24 mouse cellular contexts compared by ENCODE assay signal in the genomic region with DNA sequence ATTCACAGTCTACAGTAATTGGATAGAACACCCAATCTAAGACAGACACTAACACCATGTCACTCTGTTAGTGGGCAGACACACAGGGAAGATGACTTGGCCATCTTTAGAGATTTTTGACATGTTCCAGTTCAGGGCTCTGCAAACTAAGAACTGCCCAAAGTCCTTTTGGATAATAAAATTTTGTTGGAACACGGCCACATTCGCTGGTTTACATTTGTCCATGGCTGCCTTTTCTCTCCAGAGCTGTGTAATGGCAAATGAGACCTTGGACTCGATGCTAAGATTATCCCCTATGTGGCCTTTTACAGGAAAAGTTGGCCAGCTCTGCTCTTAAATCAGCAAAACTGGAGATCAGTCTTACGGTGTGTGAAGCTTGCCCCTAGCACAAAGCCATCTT.
DNase-seq lines count a peak whose midpoint lies in the region; ATAC-seq and TF ChIP-seq lines count a peak whose summit lies in the region.
"Had no signal": no experiment of that assay in that cellular context is flagged by ENCODE, and none has a peak within 500 bp of the region (broad histone marks: within the 10 kb centered on the region; RNA-seq: fewer than 3 reads in every experiment).

No protein-coding gene starts in this region.

- no peak overlapping the region for H3K4me3 ChIP-seq in embryonic facial prominence, embryonic 14.5 days (ENCODE audit: low read depth, low read length)
- H3K4me3 ChIP-seq in embryonic facial prominence, embryonic 10.5 days: no peak overlapping the region
- no peak overlapping the region for H3K4me3 ChIP-seq in limb, embryonic 14.5 days (replicated peaks; ENCODE audit: low read length)
- H3K4me3 ChIP-seq in limb, embryonic 10.5 days: no peak overlapping the region
- no peak overlapping the region for H3K4me3 ChIP-seq in midbrain, embryonic 11.5 days (ENCODE audit: low read depth, low read length)
- H3K4me3 ChIP-seq in midbrain, embryonic 16.5 days (ENCODE audit: low read depth, low read length): no peak overlapping the region
- H3K4me3 ChIP-seq: embryonic facial prominence, embryonic 15.5 days; gastrocnemius, adult 2 months; hindbrain, embryonic 12.5 days had no signal

- H3K9ac ChIP-seq in embryonic facial prominence, embryonic 14.5 days (ENCODE audit: low read depth, low read length): no peak overlapping the region
- no peak overlapping the region for H3K9ac ChIP-seq in limb, embryonic 14.5 days (ENCODE audit: low read depth, low read length, severe bottlenecking)
- no peak overlapping the region for H3K9ac ChIP-seq in midbrain, embryonic 11.5 days (ENCODE audit: low read length)
- no peak overlapping the region for H3K9ac ChIP-seq in midbrain, embryonic 16.5 days (ENCODE audit: low read depth, low read length)
- H3K9ac ChIP-seq: embryonic facial prominence, embryonic 15.5 days; forebrain, postnatal 0 days; hindbrain, embryonic 12.5 days had no signal

- no peak overlapping the region for H3K4me2 ChIP-seq in embryonic facial prominence, embryonic 14.5 days (ENCODE audit: low read depth, low read length)
- H3K4me2 ChIP-seq in limb, embryonic 14.5 days (replicated peaks; ENCODE audit: low read depth, low read length, severe bottlenecking): no peak overlapping the region
- no peak overlapping the region for H3K4me2 ChIP-seq in midbrain, embryonic 11.5 days
- no peak overlapping the region for H3K4me2 ChIP-seq in midbrain, embryonic 16.5 days (ENCODE audit: low read length)
- H3K4me2 ChIP-seq: embryonic facial prominence, embryonic 15.5 days; heart, embryonic 11.5 days; hindbrain, embryonic 12.5 days had no signal

- no peak for TF ChIP-seq POLR2A in limb, embryonic 14.5 days (IDR thresholded peaks at IDR 0.05; ENCODE audit: borderline replicate concordance, extremely low read depth, insufficient read depth, insufficient read length)

- no peak overlapping the region for H3K27ac ChIP-seq in embryonic facial prominence, embryonic 14.5 days (replicated peaks; ENCODE audit: low read depth, low read length)
- H3K27ac ChIP-seq in embryonic facial prominence, embryonic 10.5 days (replicated peaks): no peak overlapping the region
- H3K27ac ChIP-seq in limb, embryonic 14.5 days (replicated peaks; ENCODE audit: low read depth, low read length): no peak overlapping the region
- no peak overlapping the region for H3K27ac ChIP-seq in limb, embryonic 10.5 days
- H3K27ac ChIP-seq in midbrain, embryonic 11.5 days (ENCODE audit: low read depth, low read length): no peak overlapping the region
- no peak overlapping the region for H3K27ac ChIP-seq in midbrain, embryonic 16.5 days (ENCODE audit: low read length)
- H3K27ac ChIP-seq: embryonic facial prominence, embryonic 15.5 days; gastrocnemius, adult 2 months; hindbrain, embryonic 12.5 days had no signal

- 80% methylated on average over 4 of the region's 4 CpGs for WGBS in embryonic facial prominence, embryonic 14.5 days
- 92% methylated on average over 4 of the region's 4 CpGs for WGBS in embryonic facial prominence, embryonic 10.5 days
- 56% methylated on average over 4 of the region's 4 CpGs for whole genome bisulfite sequencing in limb, embryonic 14.5 days
- WGBS in limb, embryonic 10.5 days: 97% methylated on average over 4 of the region's 4 CpGs
- WGBS in midbrain, embryonic 11.5 days: 91% methylated on average over 4 of the region's 4 CpGs
- 94% methylated on average over 4 of the region's 4 CpGs for WGBS in midbrain, embryonic 16.5 days

- H3K4me1 ChIP-seq in embryonic facial prominence, embryonic 14.5 days (ENCODE audit: control insufficient read depth, insufficient read depth, low read length): peaks cover 7% of the 10 kb centered on the region; the same call in 1 of the 2 replicates
- H3K4me1 ChIP-seq in embryonic facial prominence, embryonic 10.5 days: peaks cover 16% of the 10 kb centered on the region; the same call in 1 of the 2 replicates
- peaks cover 12% of the 10 kb centered on the region; the same call in 1 of the 2 replicates for H3K4me1 ChIP-seq in limb, embryonic 14.5 days (ENCODE audit: control insufficient read depth, insufficient read depth, low read length)
- peaks cover 25% of the 10 kb centered on the region for H3K4me1 ChIP-seq in limb, embryonic 10.5 days
- no peaks in the 10 kb centered on the region for H3K4me1 ChIP-seq in midbrain, embryonic 11.5 days (ENCODE audit: control insufficient read depth, insufficient read depth, low read length)
- no peaks in the 10 kb centered on the region for H3K4me1 ChIP-seq in midbrain, embryonic 16.5 days (ENCODE audit: control insufficient read depth, insufficient read depth, low read length)
- H3K4me1 ChIP-seq: hindbrain, embryonic 12.5 days had no signal

- no peaks in the 10 kb centered on the region for H3K9me3 ChIP-seq in embryonic facial prominence, embryonic 14.5 days (ENCODE audit: control insufficient read depth, low read length)
- H3K9me3 ChIP-seq in embryonic facial prominence, embryonic 10.5 days: no peaks in the 10 kb centered on the region
- no peaks in the 10 kb centered on the region for H3K9me3 ChIP-seq in limb, embryonic 14.5 days (ENCODE audit: control insufficient read depth, low read length)
- no peaks in the 10 kb centered on the region for H3K9me3 ChIP-seq in limb, embryonic 10.5 days (replicated peaks)
- H3K9me3 ChIP-seq in midbrain, embryonic 11.5 days (ENCODE audit: control insufficient read depth, low read length): no peaks in the 10 kb centered on the region
- no peaks in the 10 kb centered on the region for H3K9me3 ChIP-seq in midbrain, embryonic 16.5 days (replicated peaks; ENCODE audit: control insufficient read depth, low read length, poor library complexity, severe bottlenecking)
- H3K9me3 ChIP-seq: embryonic facial prominence, embryonic 15.5 days; hindbrain, embryonic 12.5 days had no signal

- no peak for ATAC-seq in embryonic facial prominence, embryonic 14.5 days (ENCODE audit: low read depth)
- no peak; the same call in 1 of the 2 replicates for ATAC-seq in limb, embryonic 14.5 days (ENCODE audit: low FRiP score, low read depth)
- ATAC-seq in midbrain, embryonic 11.5 days (ENCODE audit: low FRiP score): no peak
- no peak for ATAC-seq in midbrain, embryonic 16.5 days
- ATAC-seq: activated CD4-positive, CD25-positive, alpha-beta regulatory T cell, adult 4 months; forebrain, embryonic 14.5 days; forebrain, postnatal 0 days had no signal

- H3K27me3 ChIP-seq in embryonic facial prominence, embryonic 14.5 days (replicated peaks; ENCODE audit: control insufficient read depth, insufficient read depth, low read length): no peaks in the 10 kb centered on the region
- H3K27me3 ChIP-seq in embryonic facial prominence, embryonic 10.5 days (replicated peaks; ENCODE audit: low read depth, poor library complexity, severe bottlenecking): no peaks in the 10 kb centered on the region
- no peaks in the 10 kb centered on the region for H3K27me3 ChIP-seq in limb, embryonic 14.5 days (ENCODE audit: control insufficient read depth, insufficient read depth, low read length)
- H3K27me3 ChIP-seq in limb, embryonic 10.5 days (ENCODE audit: low read depth, poor library complexity, severe bottlenecking): no peaks in the 10 kb centered on the region
- no peaks in the 10 kb centered on the region for H3K27me3 ChIP-seq in midbrain, embryonic 11.5 days (ENCODE audit: control insufficient read depth, insufficient read depth, low read length)
- H3K27me3 ChIP-seq in midbrain, embryonic 16.5 days (ENCODE audit: control insufficient read depth, insufficient read depth, low read depth, low read length): no peaks in the 10 kb centered on the region
- H3K27me3 ChIP-seq: embryonic facial prominence, embryonic 15.5 days; hindbrain, embryonic 12.5 days had no signal

- DNase-seq in embryonic facial prominence, embryonic 14.5 days (ENCODE audit: low spot score): peak; percentile 41
- DNase-seq in embryonic facial prominence, embryonic 10.5 days (ENCODE audit: low spot score): no peak
- peak; percentile 77 for DNase-seq in kidney, adult 9 months
- no peak for DNase-seq in kidney, postnatal 10 days
- peak; percentile 60 for DNase-seq in limb, embryonic 14.5 days (ENCODE audit: low spot score)
- no peak for DNase-seq in limb, embryonic 10.5 days (ENCODE audit: low spot score)
- peak; percentile 28 for DNase-seq in midbrain, embryonic 11.5 days (ENCODE audit: low spot score, missing footprints)
- DNase-seq: adrenal gland, adult 8-10 months; adrenal gland, postnatal 25 days; cerebellum, adult 11-12 months; cerebellum, adult 8-10 months; cerebellum, postnatal 10 days; cerebellum, postnatal 36 days; embryo, embryonic 11 days; forebrain, postnatal 0 days; gastrocnemius, adult 2 months; gastrocnemius, postnatal 14 days; heart, adult 11 months had no signal

- H3K36me3 ChIP-seq in embryonic facial prominence, embryonic 14.5 days (ENCODE audit: control insufficient read depth, insufficient read depth, low read length): no peaks in the 10 kb centered on the region
- H3K36me3 ChIP-seq in embryonic facial prominence, embryonic 10.5 days (replicated peaks): no peaks in the 10 kb centered on the region
- no peaks in the 10 kb centered on the region for H3K36me3 ChIP-seq in limb, embryonic 14.5 days (ENCODE audit: control insufficient read depth, insufficient read depth, low read length)
- no peaks in the 10 kb centered on the region for H3K36me3 ChIP-seq in limb, embryonic 10.5 days
- no peaks in the 10 kb centered on the region for H3K36me3 ChIP-seq in midbrain, embryonic 11.5 days (ENCODE audit: control insufficient read depth, insufficient read depth, low read length)
- no peaks in the 10 kb centered on the region for H3K36me3 ChIP-seq in midbrain, embryonic 16.5 days (ENCODE audit: control insufficient read depth, insufficient read depth, low read length)
- H3K36me3 ChIP-seq: embryonic facial prominence, embryonic 15.5 days; hindbrain, embryonic 12.5 days had no signal

Comparison
In these comparisons a context has a peak if more than half of its experiments do, and no peak if none do; other contexts are left out.
1. DNase-seq: peak in embryonic facial prominence, embryonic 14.5 days (single experiment), kidney, adult 9 months (single experiment), limb, embryonic 14.5 days (single experiment) and midbrain, embryonic 11.5 days (single experiment); none in embryonic facial prominence, embryonic 10.5 days (single experiment), kidney, postnatal 10 days (single experiment) and limb, embryonic 10.5 days (single experiment).